Mouse (Mus musculus) B cell, adult 62 days (primary cell): Measurements from ENCODE around the gene Magea3. TPM values are rescaled to one million over a fixed set of nuclear protein-coding genes. Genes with fewer than 3 reads are reported as not detected.

Source experiments
- total RNA-seq: library from RNA; stranded (reverse); gene quantifications from 4 replicates; pipeline ENCODE4 v1.2.4, GENCODE M21; 2023

Magea3 gene
- not detected in 4 replicates for total RNA-seq

DNA sequence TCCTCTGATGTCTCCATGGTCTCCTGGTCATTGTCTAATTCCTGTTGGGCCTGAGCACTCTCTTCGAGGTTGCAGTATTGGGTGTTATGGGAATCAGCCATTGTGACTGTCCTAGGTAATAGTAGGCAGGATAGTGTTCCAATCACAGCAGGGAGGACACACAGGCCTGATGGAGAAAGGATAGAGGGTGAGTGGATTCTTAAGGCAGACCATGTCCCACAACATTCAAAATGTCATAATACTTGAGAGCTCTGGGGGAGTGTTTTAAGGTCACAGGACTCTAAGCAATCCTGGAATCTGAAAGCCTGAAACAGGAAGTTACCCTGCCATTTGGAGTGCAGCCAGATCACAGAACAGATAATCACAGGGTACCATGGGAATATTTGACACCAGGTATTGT, at the start of gene Magea3:
Magea3 (minus strand) TSS at position 101 of the 400 bp plus-strand sequence.

DNA sequence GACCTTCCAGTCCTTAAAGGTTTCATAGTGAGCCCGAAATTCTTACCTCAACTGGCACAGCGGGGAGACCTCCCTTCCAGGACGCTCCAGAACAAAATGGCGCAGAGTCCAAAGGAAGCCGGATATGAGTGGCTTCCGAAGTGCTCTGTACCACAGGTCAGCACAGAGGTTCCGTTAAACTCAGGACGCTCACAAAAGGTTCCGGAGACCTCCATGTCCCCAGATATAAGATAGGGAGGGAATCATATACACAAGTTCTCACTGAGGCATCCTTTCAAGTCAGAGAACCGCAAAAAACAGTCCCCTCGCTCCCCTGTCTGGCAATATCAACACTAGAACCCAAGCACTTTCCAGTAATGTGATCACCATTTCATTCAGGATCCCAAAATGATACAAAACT, 46.4 kb upstream of the Magea3 start, which contains the start of gene Magea8:
Magea8 (minus strand) TSS at position 101 of the 400 bp plus-strand sequence.

GRCm38 (mm10) chrX:154935887-154936286, 13.4 kb downstream of the Magea3 start, which contains the start of gene Magea6:
Gene Magea6 (minus strand): TSS chrX:154935987.

Other genes starting within 250 kb of the Magea3 start
- not detected in 4 replicates for gene Cldn34b1, start 59.2 kb downstream of the Magea3 start, total RNA-seq
- gene Magea6, start 13.5 kb downstream of the Magea3 start, total RNA-seq: not detected in 4 replicates
- gene Magea8, start 46.3 kb upstream of the Magea3 start, total RNA-seq: not detected in 4 replicates
- gene Magea5, start 113.6 kb upstream of the Magea3 start, total RNA-seq: not detected in 4 replicates
- not detected in 4 replicates for gene Magea1, start 140.3 kb upstream of the Magea3 start, total RNA-seq
- not detected in 4 replicates for gene Magea2, start 144.2 kb upstream of the Magea3 start, total RNA-seq
- not detected in 4 replicates for gene Cldn34b2, start 178.9 kb upstream of the Magea3 start, total RNA-seq